Mouse (Mus musculus) common myeloid progenitor, adult 5-6 weeks (primary cell): ENCODE measurements around the gene Nos3. TPM values are rescaled to one million over a fixed set of nuclear protein-coding genes. Genes with fewer than 3 reads are reported as not detected.

Source experiments
- ATAC-seq: replicated peaks from 2 replicates; pipeline ENCODE4 v1.8.0; 2016; ENCODE audit warnings: low read depth, mild to moderate bottlenecking, moderate TSS enrichment, inconsistent platforms; ENCODE audit not compliant: poor library complexity, severe bottlenecking
- total RNA-seq: library from RNA; stranded (forward); fragments of 200-1000, 187-1606 nt; gene quantifications from 2 replicates; pipeline ENCODE4 v1.2.3, GENCODE M21; 2017

The Nos3 gene
- 0.05 TPM in 1 of 2 replicates, not detected in the other for total RNA-seq

GRCm38 (mm10) chr5:24364508-24364907 is at the start of gene Nos3:
TSS of gene Nos3 (plus strand) at chr5:24364810.
- ATAC-seq: no peak

- ATAC-seq: peak; percentile 89
Measured at GRCm38 (mm10) chr5:24319776-24320466, 44.7 kb upstream of the Nos3 start.

- ATAC-seq: peak; percentile 79
Measured at GRCm38 (mm10) chr5:24320467-24320813, 44.2 kb upstream of the Nos3 start.

GRCm38 (mm10) chr5:24320894-24321293 is 43.7 kb upstream of the Nos3 start:
- no peak for ATAC-seq

GRCm38 (mm10) chr5:24321711-24322682 is 42.6 kb upstream of the Nos3 start:
- ATAC-seq: no peak

- ATAC-seq: no peak
Measured at GRCm38 (mm10) chr5:24325251-24325650, 39.4 kb upstream of the Nos3 start.

GRCm38 (mm10) chr5:24326166-24326841 is 38.3 kb upstream of the Nos3 start:
- ATAC-seq: no peak

GRCm38 (mm10) chr5:24326842-24327417 is 37.7 kb upstream of the Nos3 start:
- peak; percentile 45 for ATAC-seq

- ATAC-seq: no peak
Measured at GRCm38 (mm10) chr5:24328813-24329211, 35.8 kb upstream of the Nos3 start.

- peak; percentile 76 for ATAC-seq
Measured at GRCm38 (mm10) chr5:24329212-24329964, 35.2 kb upstream of the Nos3 start.

- ATAC-seq: peak; percentile 1; the same call in 1 of the 2 replicates
Measured at GRCm38 (mm10) chr5:24329965-24330298, 34.7 kb upstream of the Nos3 start.

GRCm38 (mm10) chr5:24332401-24332800 is 32.2 kb upstream of the Nos3 start:
- ATAC-seq: no peak

- ATAC-seq: no peak
Measured at GRCm38 (mm10) chr5:24334749-24335148, 29.9 kb upstream of the Nos3 start.

GRCm38 (mm10) chr5:24335888-24336511 is 28.6 kb upstream of the Nos3 start:
- peak; percentile 70 for ATAC-seq

GRCm38 (mm10) chr5:24337366-24337765 is 27.2 kb upstream of the Nos3 start:
- ATAC-seq: peak; percentile 43

GRCm38 (mm10) chr5:24337821-24338220 is 26.8 kb upstream of the Nos3 start:
- peak; percentile 34 for ATAC-seq

GRCm38 (mm10) chr5:24342205-24342963 is 22.2 kb upstream of the Nos3 start:
- ATAC-seq: no peak

GRCm38 (mm10) chr5:24342966-24343365 is 21.6 kb upstream of the Nos3 start:
- no peak for ATAC-seq
